Mouse (Mus musculus): ENCODE data around the gene Akap14. TPM values are rescaled to one million over a fixed set of nuclear protein-coding genes. Genes with fewer than 3 reads are reported as not detected.
A peak's percentile ranks its signal among the peaks of the same experiment; 100 is the strongest.
"Not testable (repeated sequence)": the region's sequence is repeated elsewhere in the genome, so short reads cannot be mapped to it uniquely, and the experiment has no call there.

Akap14 gene
- total RNA-seq, 1 experiment: not detected

- TF ChIP-seq CHD2 (IDR thresholded peaks at IDR 0.05; ENCODE audit: low read depth, low read length): no peak
- TF ChIP-seq ZC3H11A (IDR thresholded peaks at IDR 0.05; ENCODE audit: borderline replicate concordance, low read depth, low read length): no peak
- no peak for TF ChIP-seq ZNF384 (IDR thresholded peaks at IDR 0.05; ENCODE audit: low read depth, low read length)
- TF ChIP-seq MAFK (IDR thresholded peaks at IDR 0.05; ENCODE audit: insufficient read depth, low read depth, low read length): no peak
- TF ChIP-seq HCFC1 (IDR thresholded peaks at IDR 0.05; ENCODE audit: borderline replicate concordance, insufficient read depth, low read length): no peak
- H3K4me1 ChIP-seq (ENCODE audit: control insufficient read depth in 2 of 2, insufficient read depth in 2 of 2, low read length in 2 of 2, poor library complexity in 1 of 2): peaks cover 0 to 3% of the 10 kb centered on the region in 2 experiments; a peak in 1 of 4 replicates
- H3K36me3 ChIP-seq (ENCODE audit: control insufficient read depth, insufficient read depth, low read length, poor library complexity, severe bottlenecking): no peaks in the 10 kb centered on the region
- H3K9me3 ChIP-seq (ENCODE audit: control insufficient read depth, insufficient read depth, low read depth, low read length): no peaks in the 10 kb centered on the region
- H3K4me3 ChIP-seq (ENCODE audit: insufficient read depth in 1 of 2, low read depth in 1 of 2, low read length in 2 of 2, poor library complexity in 1 of 2, severe bottlenecking in 1 of 2): no peak overlapping the region
- H3K9ac ChIP-seq (ENCODE audit: insufficient read depth, low read depth, low read length, poor library complexity, severe bottlenecking): no peak overlapping the region
- in situ Hi-C loops (cut with MboI; ENCODE audit: low sequenced_read_pairs in 2 of 2, unreplicated experiment in 2 of 2): no loop called here
- H3K27ac ChIP-seq (ENCODE audit: insufficient read depth, low read depth, low read length, poor library complexity, severe bottlenecking): no peak overlapping the region
- DNase-seq (ENCODE audit: low read depth, low spot score): no peak
Measured at GRCm38 (mm10) chrX:37161169-37161568, 7.5 kb downstream of the Akap14 start.

DNA sequence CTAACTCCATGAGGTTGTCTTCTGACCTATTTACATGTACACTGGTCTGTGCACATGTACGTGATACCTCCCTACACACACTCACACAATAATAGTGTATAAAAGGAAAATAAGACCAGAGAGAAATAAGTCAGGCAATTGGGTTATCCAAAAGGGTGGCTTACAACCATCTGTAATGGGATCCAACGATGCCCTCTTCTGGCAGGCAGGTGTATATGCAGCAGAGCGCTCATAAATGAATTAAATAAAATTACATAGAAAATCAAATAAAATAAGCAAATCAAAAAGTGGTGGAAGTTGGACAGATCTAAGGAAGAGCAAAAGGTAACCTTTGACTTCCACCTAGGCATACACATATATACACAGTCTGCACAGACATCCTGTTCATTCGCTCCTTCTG lies 10.8 kb downstream of the Akap14 start:
- Histone ChIP-seq H3K4me3 (ENCODE audit: insufficient read depth in 1 of 2, low read depth in 1 of 2, low read length in 2 of 2, poor library complexity in 1 of 2, severe bottlenecking in 1 of 2) (no peak overlapping the region), H3K36me3 (ENCODE audit: control insufficient read depth, insufficient read depth, low read length, poor library complexity, severe bottlenecking) (peaks cover 2% of the 10 kb centered on the region; the same call in 1 of the 2 replicates), H3K9ac (ENCODE audit: insufficient read depth, low read depth, low read length, poor library complexity, severe bottlenecking) (no peak overlapping the region), H3K27ac (ENCODE audit: insufficient read depth, low read depth, low read length, poor library complexity, severe bottlenecking) (no peak overlapping the region), H3K9me3 (ENCODE audit: control insufficient read depth, insufficient read depth, low read depth, low read length) (no peaks in the 10 kb centered on the region), H3K4me1 (ENCODE audit: control insufficient read depth in 2 of 2, insufficient read depth in 2 of 2, low read length in 2 of 2, poor library complexity in 1 of 2) (no peaks in the 10 kb centered on the region)
- TF ChIP-seq HCFC1 (IDR thresholded peaks at IDR 0.05; ENCODE audit: borderline replicate concordance, insufficient read depth, low read length): no peak
- TF ChIP-seq CHD2 (IDR thresholded peaks at IDR 0.05; ENCODE audit: low read depth, low read length): no peak
- TF ChIP-seq ZC3H11A (IDR thresholded peaks at IDR 0.05; ENCODE audit: borderline replicate concordance, low read depth, low read length): no peak
- TF ChIP-seq MAFK (IDR thresholded peaks at IDR 0.05; ENCODE audit: insufficient read depth, low read depth, low read length): no peak
- no peak for TF ChIP-seq ZNF384 (IDR thresholded peaks at IDR 0.05; ENCODE audit: low read depth, low read length)
- in situ Hi-C loops (cut with MboI; ENCODE audit: low sequenced_read_pairs in 2 of 2, unreplicated experiment in 2 of 2): no loop called here
- no peak for DNase-seq (ENCODE audit: low read depth, low spot score)

- in situ Hi-C loops (cut with MboI; ENCODE audit: low sequenced_read_pairs in 2 of 2, unreplicated experiment in 2 of 2): no loop called here
- H3K4me1 ChIP-seq (ENCODE audit: control insufficient read depth in 2 of 2, insufficient read depth in 2 of 2, low read length in 2 of 2, poor library complexity in 1 of 2): no peaks in the 10 kb centered on the region
- no peak overlapping the region for H3K27ac ChIP-seq (ENCODE audit: insufficient read depth, low read depth, low read length, poor library complexity, severe bottlenecking)
- TF ChIP-seq ZNF384 (IDR thresholded peaks at IDR 0.05; ENCODE audit: low read depth, low read length): no peak
- TF ChIP-seq MAFK (IDR thresholded peaks at IDR 0.05; ENCODE audit: insufficient read depth, low read depth, low read length): peak; percentile 73
- no peak for DNase-seq (ENCODE audit: low read depth, low spot score)
- no peaks in the 10 kb centered on the region for H3K9me3 ChIP-seq (ENCODE audit: control insufficient read depth, insufficient read depth, low read depth, low read length)
- no peak overlapping the region for H3K4me3 ChIP-seq (ENCODE audit: insufficient read depth in 1 of 2, low read depth in 1 of 2, low read length in 2 of 2, poor library complexity in 1 of 2, severe bottlenecking in 1 of 2)
- no peak overlapping the region for H3K9ac ChIP-seq (ENCODE audit: insufficient read depth, low read depth, low read length, poor library complexity, severe bottlenecking)
- no peaks in the 10 kb centered on the region; the same call in 1 of the 2 replicates for H3K36me3 ChIP-seq (ENCODE audit: control insufficient read depth, insufficient read depth, low read length, poor library complexity, severe bottlenecking)
Measured at GRCm38 (mm10) chrX:37144954-37145353, 23.7 kb downstream of the Akap14 start.

DNA sequence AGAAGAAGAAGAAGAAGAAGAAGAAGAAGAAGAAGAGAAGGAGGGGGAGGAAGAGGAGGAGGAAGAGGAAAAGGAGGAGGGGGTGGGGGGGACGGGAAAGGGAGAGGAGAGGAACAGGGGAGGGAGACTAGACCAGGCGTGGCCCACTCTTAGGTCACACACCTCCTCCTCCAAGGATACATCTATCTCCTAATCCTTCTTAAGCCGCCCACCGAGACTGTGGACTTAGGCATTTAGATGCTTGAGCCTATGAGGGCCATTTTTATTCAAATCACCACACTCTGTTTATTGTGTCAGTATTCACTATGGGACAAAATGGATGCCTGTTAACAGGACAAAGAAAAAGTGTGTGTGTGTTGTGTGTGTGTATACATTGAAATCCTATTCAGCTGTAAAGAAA lies 24.1 kb downstream of the Akap14 start:
- H3K4me1 ChIP-seq (ENCODE audit: control insufficient read depth in 2 of 2, insufficient read depth in 2 of 2, low read length in 2 of 2, poor library complexity in 1 of 2); H3K27ac ChIP-seq (ENCODE audit: insufficient read depth, low read depth, low read length, poor library complexity, severe bottlenecking); in situ Hi-C loops (cut with MboI; ENCODE audit: low sequenced_read_pairs in 2 of 2, unreplicated experiment in 2 of 2); DNase-seq (ENCODE audit: low read depth, low spot score); H3K9me3 ChIP-seq (ENCODE audit: control insufficient read depth, insufficient read depth, low read depth, low read length); H3K4me3 ChIP-seq (ENCODE audit: insufficient read depth in 1 of 2, low read depth in 1 of 2, low read length in 2 of 2, poor library complexity in 1 of 2, severe bottlenecking in 1 of 2); H3K9ac ChIP-seq (ENCODE audit: insufficient read depth, low read depth, low read length, poor library complexity, severe bottlenecking); H3K36me3 ChIP-seq (ENCODE audit: control insufficient read depth, insufficient read depth, low read length, poor library complexity, severe bottlenecking): not testable (repeated sequence)

GRCm38 (mm10) chrX:37141732-37142131 lies 26.9 kb downstream of the Akap14 start:
- in situ Hi-C loops (cut with MboI; ENCODE audit: low sequenced_read_pairs in 2 of 2, unreplicated experiment in 2 of 2): no loop called here
- Histone ChIP-seq H3K4me3 (ENCODE audit: insufficient read depth in 1 of 2, low read depth in 1 of 2, low read length in 2 of 2, poor library complexity in 1 of 2, severe bottlenecking in 1 of 2) (no peak overlapping the region), H3K36me3 (ENCODE audit: control insufficient read depth, insufficient read depth, low read length, poor library complexity, severe bottlenecking) (no peaks in the 10 kb centered on the region), H3K4me1 (ENCODE audit: control insufficient read depth in 2 of 2, insufficient read depth in 2 of 2, low read length in 2 of 2, poor library complexity in 1 of 2) (no peaks in the 10 kb centered on the region), H3K9ac (ENCODE audit: insufficient read depth, low read depth, low read length, poor library complexity, severe bottlenecking) (no peak overlapping the region), H3K9me3 (ENCODE audit: control insufficient read depth, insufficient read depth, low read depth, low read length) (no peaks in the 10 kb centered on the region), H3K27ac (ENCODE audit: insufficient read depth, low read depth, low read length, poor library complexity, severe bottlenecking) (no peak overlapping the region)
- no peak for DNase-seq (ENCODE audit: low read depth, low spot score)
- TF ChIP-seq HCFC1 (IDR thresholded peaks at IDR 0.05; ENCODE audit: borderline replicate concordance, insufficient read depth, low read length) (no peak), CHD2 (IDR thresholded peaks at IDR 0.05; ENCODE audit: low read depth, low read length) (no peak), ZNF384 (IDR thresholded peaks at IDR 0.05; ENCODE audit: low read depth, low read length) (no peak), MAFK (IDR thresholded peaks at IDR 0.05; ENCODE audit: insufficient read depth, low read depth, low read length) (no peak), ZC3H11A (IDR thresholded peaks at IDR 0.05; ENCODE audit: borderline replicate concordance, low read depth, low read length) (no peak)

Measured in ES-E14 (cell line).